ENCODE assay signal across 8 mouse cellular contexts in genomic region chr2:166115571-166116277, GRCm38 (mm10). TPM values are rescaled to one million over a fixed set of nuclear protein-coding genes. Genes with fewer than 3 reads are reported as not detected.
DNase-seq lines count a peak whose midpoint lies in the region; ATAC-seq lines count a peak whose summit lies in the region.

No protein-coding gene starts in this region.

- peak; percentile 34 for DNase-seq in 416B (ENCODE audit: low read depth)
- DNase-seq in adrenal gland, postnatal 25 days = peak; percentile 77
- peak; percentile 76 to 81 for DNase-seq in heart, postnatal 36 days
- DNase-seq in lung, postnatal 36 days = peak; percentile 95
- no peak for DNase-seq in embryo, embryonic 10.5 days (ENCODE audit: low spot score)
- DNase-seq in thymus, postnatal 4 days = no peak
- no peak for DNase-seq in right cerebral cortex, postnatal 25 days

- ATAC-seq in erythroid progenitor cell, adult 5-6 weeks (replicated peaks; ENCODE audit: low FRiP score, poor library complexity, severe bottlenecking) = no peak

- intact Hi-C loops in heart, postnatal 36 days (cut with DNase I) = no loop called here

RNA-seq across cellular contexts. Expression of gene Sulf2, which starts 39.7 kb away (rescaled TPM):
- total RNA-seq in adrenal gland, postnatal 25 days (2021) = 54.4 and 55.9 TPM in 2 replicates
- total RNA-seq in heart, postnatal 36 days (2021) = 10 to 100 TPM; 37.9 to 42.1 TPM
- total RNA-seq in erythroid progenitor cell, adult 5-6 weeks (2015; ENCODE audit: low replicate concordance) = 3.4 and 6.1 TPM in 2 replicates
- total RNA-seq in erythroid progenitor cell, adult 5-6 weeks (2017; ENCODE audit: low replicate concordance) = 2.4 and 3.7 TPM in 2 replicates

Comparison
In these comparisons a context has a peak if more than half of its experiments do, and no peak if none do; other contexts are left out.
1. DNase-seq: peak in 416B (single experiment), adrenal gland, postnatal 25 days (single experiment), heart, postnatal 36 days (2 of 2) and lung, postnatal 36 days (single experiment); none in embryo, embryonic 10.5 days (single experiment), thymus, postnatal 4 days (single experiment) and right cerebral cortex, postnatal 25 days (single experiment).